Mouse (Mus musculus): ENCODE measurements at regions not wholly inside any gene's neighbourhood (a gene's known extent, or its start where the extent isn't known, plus 50 kb on each side); places are given as distances from the start of the nearest gene placed in this dataset.

DNA sequence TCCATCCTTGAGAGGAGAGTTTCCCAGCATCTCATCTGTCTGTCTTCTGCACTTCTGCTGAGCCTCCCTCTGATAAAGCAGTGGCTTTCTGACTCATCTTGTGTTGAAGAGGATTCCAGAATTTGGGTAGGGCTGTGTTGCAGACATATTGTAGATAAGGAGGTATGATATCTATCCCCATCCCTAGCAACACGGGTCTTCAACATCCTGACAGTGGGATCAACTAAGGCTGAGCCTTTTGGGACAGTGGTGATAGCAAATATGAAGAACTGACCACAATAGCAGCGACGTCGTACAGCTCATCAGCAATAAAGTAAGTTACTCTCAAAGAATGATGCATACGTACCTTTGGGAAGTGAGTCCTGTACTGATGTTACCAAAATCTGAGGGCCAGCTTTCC is 117.2 kb upstream of the Pgrmc2 start:
- TF ChIP-seq CTCF (IDR thresholded peaks at IDR 0.05) (no peak), POLR2A (IDR thresholded peaks at IDR 0.05; ENCODE audit: insufficient read depth, low read depth, low read length) (no peak)

Measured in heart, adult 2 months (tissue).